Mouse (Mus musculus) neural tube, embryonic 14.5 days (tissue): ENCODE measurements around the gene Myo16. TPM values are rescaled to one million over a fixed set of nuclear protein-coding genes. Genes with fewer than 3 reads are reported as not detected.

ENCODE experiments used
- ATAC-seq: fragments of 200-750 bp; cut with Nextera tagmentation; 2 replicates; pipeline ENCODE4 v1.8.0; 2017; ENCODE audit warnings: low read depth, mild to moderate bottlenecking, moderate TSS enrichment, moderate library complexity
- H3K27ac ChIP-seq: fragments of 300-500 bp; sonication (generic); 2 replicates; pipeline ENCODE4 v1.5.1; 2014; ENCODE audit warnings: low read depth, mild to moderate bottlenecking, control low read depth, low read length, moderate library complexity, mixed read lengths
- H3K27me3 ChIP-seq: fragments of 300-500 bp; sonication (generic); 2 replicates; pipeline ENCODE4 v1.6.1; 2014; ENCODE audit warnings: low read length; ENCODE audit not compliant: control insufficient read depth, insufficient read depth
- H3K36me3 ChIP-seq: fragments of 300-500 bp; sonication (generic); 2 replicates; pipeline ENCODE4 v1.6.1; 2014; ENCODE audit warnings: low read length, mixed read lengths; ENCODE audit not compliant: control insufficient read depth, insufficient read depth
- H3K4me1 ChIP-seq: fragments of 300-500 bp; sonication (generic); 2 replicates; pipeline ENCODE4 v1.6.1; 2014; ENCODE audit warnings: low read length; ENCODE audit not compliant: control insufficient read depth, insufficient read depth
- H3K4me2 ChIP-seq: fragments of 300-500 bp; sonication (generic); 2 replicates; pipeline ENCODE4 v1.6.1; 2014; ENCODE audit warnings: mild to moderate bottlenecking, low read depth, low read length, control low read depth
- H3K4me3 ChIP-seq: fragments of 300-500 bp; sonication (generic); 2 replicates; pipeline ENCODE4 v1.5.1; 2014; ENCODE audit warnings: low read depth, low read length, control low read depth, mixed read lengths
- H3K9ac ChIP-seq: fragments of 300-500 bp; sonication (generic); replicated peaks from 2 replicates; pipeline ENCODE4 v1.6.1; 2014; ENCODE audit warnings: low read depth, mild to moderate bottlenecking, control low read depth, low read length, mixed read lengths
- H3K9me3 ChIP-seq: fragments of 300-500 bp; sonication (generic); 2 replicates; pipeline ENCODE4 v1.6.1; 2016; ENCODE audit warnings: low read length; ENCODE audit not compliant: control insufficient read depth
- WGBS: fragments of 180-500 bp; shearing (Covaris S2); extraction: QIAGEN DNeasy Blood & Tissue Kit; methylation state at CpG from one replicate; pipeline ENCODE4 v1.1.7; 2014; 5-methylcytosine and 5-hydroxymethylcytosine counted together
- polyA plus RNA-seq: library from polyadenylated mRNA; unstranded; fragments of >200 nt; fragmentation: Nextera tagmentation; extraction: Ambion mirVana; gene quantifications from 2 replicates; pipeline ENCODE4 v1.2.1, GENCODE M21; 2014

Myo16 gene
- polyA plus RNA-seq, 1 experiment from 2014 or later = 11.8 TPM

DNA sequence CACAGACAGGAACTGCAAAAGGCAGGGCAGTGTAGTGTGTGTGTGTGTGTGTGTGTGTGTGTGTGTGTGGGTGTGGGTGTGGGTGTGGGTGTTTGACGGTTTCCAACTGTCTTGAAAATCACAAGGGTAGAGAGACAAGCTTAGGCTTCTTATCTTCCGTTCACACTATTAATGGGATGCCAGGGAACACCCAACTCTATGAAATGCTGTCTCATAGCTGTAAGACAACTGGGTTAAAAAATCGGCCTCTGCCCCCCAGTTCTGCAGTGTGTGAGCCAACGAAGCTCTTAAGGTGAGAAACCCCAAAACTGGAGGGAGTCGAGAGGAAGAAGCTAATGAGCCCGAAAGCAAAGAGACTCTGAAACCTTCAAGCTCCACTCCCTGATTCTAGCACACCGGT, 487.1 kb downstream of the Myo16 start:
- H3K4me3 ChIP-seq = no peak overlapping the region
- no peaks in the 10 kb centered on the region for H3K9me3 ChIP-seq
- no peak for ATAC-seq
- H3K9ac ChIP-seq = no peak overlapping the region
- no peaks in the 10 kb centered on the region for H3K27me3 ChIP-seq
- H3K27ac ChIP-seq = no peak overlapping the region
- no peaks in the 10 kb centered on the region; the same call in 1 of the 2 replicates for H3K4me1 ChIP-seq
- WGBS = 87% methylated on average over 7 of the region's 7 CpGs
- H3K36me3 ChIP-seq = no peaks in the 10 kb centered on the region
- H3K4me2 ChIP-seq = no peak overlapping the region

DNA sequence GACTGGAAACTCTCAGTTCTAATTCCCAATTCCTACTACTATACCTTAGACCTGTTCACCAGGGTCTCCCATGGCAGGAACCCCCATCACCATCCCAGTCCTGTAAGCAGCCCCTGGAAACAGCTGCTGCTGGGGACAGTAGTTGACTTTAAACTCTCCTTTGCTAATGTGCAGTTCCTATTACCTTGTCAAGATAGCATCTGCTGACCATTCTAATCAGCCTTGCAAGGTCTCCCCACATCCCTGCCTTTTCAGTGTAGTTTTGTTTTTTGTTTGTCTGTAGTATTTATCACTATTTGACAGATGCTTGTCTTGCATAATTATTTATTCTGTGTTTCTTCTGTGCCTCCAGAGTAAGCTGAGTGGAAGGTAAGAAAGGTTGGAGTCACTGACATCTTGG, 487.6 kb downstream of the Myo16 start:
- ATAC-seq = no peak

DNA sequence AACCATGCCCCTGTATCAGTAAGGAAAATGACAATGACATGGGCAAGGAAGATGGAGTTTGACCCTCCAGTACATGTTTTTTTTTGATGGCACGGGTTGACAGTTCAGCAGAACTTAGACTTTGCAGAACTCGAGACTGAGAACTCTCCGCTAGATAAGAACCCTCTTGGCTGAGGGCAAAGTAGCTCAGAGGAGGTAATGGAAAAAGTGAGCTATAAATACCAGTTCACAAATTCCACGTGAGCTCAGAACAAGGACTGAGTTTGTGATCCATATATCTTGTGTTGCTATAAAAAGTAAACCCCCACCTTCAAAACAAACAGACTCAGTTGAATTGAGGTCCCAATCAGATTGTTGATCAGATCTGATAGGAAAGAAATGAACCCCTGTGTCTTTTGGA, 489.5 kb downstream of the Myo16 start:
- H3K9me3 ChIP-seq = no peaks in the 10 kb centered on the region
- no peaks in the 10 kb centered on the region; the same call in 1 of the 2 replicates for H3K4me1 ChIP-seq
- H3K4me3 ChIP-seq = no peak overlapping the region
- no peak for ATAC-seq
- H3K4me2 ChIP-seq = no peak overlapping the region
- H3K27ac ChIP-seq = no peak overlapping the region
- no peaks in the 10 kb centered on the region for H3K27me3 ChIP-seq
- no peak overlapping the region for H3K9ac ChIP-seq
- no peaks in the 10 kb centered on the region for H3K36me3 ChIP-seq
- 94% methylated on average over 4 of the region's 4 CpGs for WGBS

More for the DNA sequence above, 487.6 kb downstream of the Myo16 start:
- Histone ChIP-seq H3K4me2 (no peak overlapping the region), H3K27ac (no peak overlapping the region), H3K9ac (no peak overlapping the region), H3K9me3 (no peaks in the 10 kb centered on the region), H3K4me1 (no peaks in the 10 kb centered on the region; the same call in 1 of the 2 replicates), H3K27me3 (no peaks in the 10 kb centered on the region), H3K36me3 (no peaks in the 10 kb centered on the region), H3K4me3 (no peak overlapping the region)

DNA sequence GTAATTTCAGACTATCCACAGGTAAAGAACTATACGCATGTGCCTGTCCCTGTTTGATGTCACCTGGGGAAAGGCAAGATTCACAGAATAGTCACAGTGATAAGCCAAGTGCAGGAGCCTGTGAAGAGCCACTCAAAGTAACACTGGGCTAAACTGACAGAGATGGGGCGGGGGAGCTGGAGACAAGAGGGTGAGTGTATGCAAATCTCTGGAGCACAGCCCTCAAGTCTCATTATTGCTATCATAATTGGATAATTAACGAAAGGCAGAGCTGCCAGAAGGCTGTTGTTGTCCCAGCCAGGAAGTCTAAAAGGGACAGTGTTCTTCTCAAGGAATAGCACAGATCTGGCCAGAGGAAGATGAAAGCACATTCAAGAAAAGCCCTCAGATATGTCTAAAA, 490.8 kb downstream of the Myo16 start:
- ATAC-seq = no peak
- no peaks in the 10 kb centered on the region for H3K27me3 ChIP-seq
- H3K9ac ChIP-seq = no peak overlapping the region
- H3K27ac ChIP-seq = no peak overlapping the region
- no peaks in the 10 kb centered on the region; the same call in 1 of the 2 replicates for H3K4me1 ChIP-seq
- 51% methylated on average over 3 of the region's 3 CpGs for WGBS
- no peaks in the 10 kb centered on the region for H3K36me3 ChIP-seq
- H3K9me3 ChIP-seq = no peaks in the 10 kb centered on the region
- H3K4me3 ChIP-seq = no peak overlapping the region
- H3K4me2 ChIP-seq = no peak overlapping the region

DNA sequence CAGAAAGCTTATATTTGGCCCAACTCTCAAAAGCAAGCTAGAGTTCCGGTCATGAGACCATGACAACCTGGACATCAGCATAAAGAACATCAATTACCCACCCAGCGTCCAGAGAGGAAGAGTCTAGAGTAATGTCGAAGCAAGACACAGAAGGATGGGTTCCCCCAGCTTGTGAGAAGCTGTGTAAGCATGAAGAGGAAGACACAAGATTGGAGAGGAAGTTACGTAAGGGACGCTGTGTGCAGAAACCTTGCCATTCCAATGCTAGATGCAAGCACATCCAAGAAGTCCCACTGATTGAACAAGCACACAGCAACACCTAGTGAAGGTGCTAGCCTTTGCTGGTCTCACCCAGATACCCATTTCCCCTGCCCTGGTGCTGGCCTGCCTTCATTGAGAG, 492.0 kb downstream of the Myo16 start:
- no peak overlapping the region for H3K4me3 ChIP-seq
- ATAC-seq = no peak

DNA sequence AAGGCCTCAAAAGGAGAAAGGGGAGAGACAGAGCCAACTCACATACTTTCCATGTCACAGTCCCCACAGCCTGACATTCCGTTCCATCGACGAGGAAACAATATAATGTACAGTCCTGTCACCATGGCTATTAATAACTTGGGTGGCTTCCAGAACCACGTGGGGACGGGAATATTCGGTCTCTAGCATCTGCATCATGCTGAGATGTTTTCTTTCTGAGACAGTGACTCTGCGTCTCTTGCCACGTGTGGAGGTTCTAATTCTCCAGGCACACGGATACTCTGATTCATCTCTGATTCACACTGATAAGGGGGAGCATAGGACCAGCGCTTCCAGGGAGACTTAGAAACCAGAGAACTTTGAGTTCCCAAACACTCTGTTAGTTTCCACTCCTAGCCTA, 492.8 kb downstream of the Myo16 start:
- no peaks in the 10 kb centered on the region for H3K9me3 ChIP-seq
- ATAC-seq = no peak
- H3K4me3 ChIP-seq = no peak overlapping the region
- H3K27ac ChIP-seq = no peak overlapping the region
- 43% methylated on average over 10 of the region's 10 CpGs for WGBS
- no peaks in the 10 kb centered on the region; the same call in 1 of the 2 replicates for H3K4me1 ChIP-seq
- H3K36me3 ChIP-seq = no peaks in the 10 kb centered on the region
- H3K27me3 ChIP-seq = no peaks in the 10 kb centered on the region
- no peak overlapping the region for H3K4me2 ChIP-seq
- H3K9ac ChIP-seq = no peak overlapping the region

More for the DNA sequence above, 492.0 kb downstream of the Myo16 start:
- Histone ChIP-seq H3K36me3 (no peaks in the 10 kb centered on the region), H3K27me3 (no peaks in the 10 kb centered on the region), H3K4me2 (no peak overlapping the region), H3K4me1 (no peaks in the 10 kb centered on the region; the same call in 1 of the 2 replicates), H3K27ac (no peak overlapping the region), H3K9me3 (no peaks in the 10 kb centered on the region), H3K9ac (no peak overlapping the region)
- 90% methylated on average over 5 of the region's 5 CpGs for WGBS

DNA sequence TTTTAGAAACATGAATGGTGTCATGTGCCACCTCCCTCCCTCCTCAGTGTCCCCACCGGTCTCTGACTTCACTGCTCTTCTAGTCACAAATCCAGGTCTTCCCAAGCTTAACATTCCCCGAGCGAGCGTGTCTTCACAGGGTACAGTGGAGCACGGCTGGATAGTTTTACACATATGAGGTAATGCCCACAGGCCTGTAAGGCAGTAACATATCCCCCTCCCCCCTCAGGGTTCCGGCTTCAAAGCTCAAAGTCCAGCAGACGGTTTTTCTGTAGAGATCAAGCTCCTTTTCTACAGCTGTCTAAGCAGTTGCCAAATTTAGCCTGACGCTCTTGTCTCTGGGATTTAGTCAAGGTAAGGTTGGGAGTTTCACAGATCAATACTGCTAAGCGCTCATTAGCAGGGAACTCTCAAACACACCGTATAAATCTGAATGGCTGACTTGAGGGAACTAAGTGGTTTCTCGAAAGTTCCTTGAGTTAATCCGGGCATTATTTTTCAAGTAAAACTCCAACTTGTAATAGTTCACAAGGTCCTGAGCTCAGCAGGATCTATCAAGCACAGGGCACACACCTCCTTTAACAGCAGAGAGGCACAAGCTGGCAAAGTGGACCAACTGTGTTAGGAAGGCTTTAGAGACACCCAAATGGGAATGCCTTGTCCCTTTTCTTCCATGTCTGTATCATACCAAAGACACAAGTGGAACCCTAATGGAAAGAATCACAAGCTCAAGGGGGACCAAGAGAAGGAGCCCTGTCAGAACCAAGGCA, 498.0 kb downstream of the Myo16 start:
- H3K4me1 ChIP-seq = no peaks in the 10 kb centered on the region
- no peak for ATAC-seq

DNA sequence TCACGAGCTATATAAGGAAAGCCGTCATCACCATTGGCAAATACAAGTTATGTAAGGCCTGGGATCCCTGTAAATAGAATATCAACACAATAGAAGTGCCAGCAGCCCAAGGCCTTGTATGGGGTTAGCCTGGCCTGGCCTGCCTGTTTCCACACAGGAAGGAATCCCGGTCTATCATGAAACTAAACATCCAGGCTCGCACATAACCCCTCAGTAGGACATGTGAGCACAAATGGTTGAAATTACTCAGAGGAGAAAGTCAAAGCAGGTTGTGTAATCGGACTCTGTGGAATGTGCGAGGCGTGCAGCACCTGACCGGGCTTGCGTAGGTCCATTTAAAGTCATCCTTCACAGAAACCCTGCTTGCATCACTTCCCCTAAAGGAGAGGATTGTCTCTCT, 499.6 kb downstream of the Myo16 start:
- 89% methylated on average over 9 of the region's 9 CpGs for WGBS

More for the DNA sequence above, 498.0 kb downstream of the Myo16 start:
- Histone ChIP-seq H3K36me3 (no peaks in the 10 kb centered on the region), H3K27me3 (no peaks in the 10 kb centered on the region), H3K4me3 (no peak overlapping the region), H3K9me3 (no peaks in the 10 kb centered on the region), H3K4me2 (no peak overlapping the region), H3K27ac (no peak overlapping the region), H3K9ac (no peak overlapping the region)
- 90% methylated on average over 12 of the region's 12 CpGs for WGBS

DNA sequence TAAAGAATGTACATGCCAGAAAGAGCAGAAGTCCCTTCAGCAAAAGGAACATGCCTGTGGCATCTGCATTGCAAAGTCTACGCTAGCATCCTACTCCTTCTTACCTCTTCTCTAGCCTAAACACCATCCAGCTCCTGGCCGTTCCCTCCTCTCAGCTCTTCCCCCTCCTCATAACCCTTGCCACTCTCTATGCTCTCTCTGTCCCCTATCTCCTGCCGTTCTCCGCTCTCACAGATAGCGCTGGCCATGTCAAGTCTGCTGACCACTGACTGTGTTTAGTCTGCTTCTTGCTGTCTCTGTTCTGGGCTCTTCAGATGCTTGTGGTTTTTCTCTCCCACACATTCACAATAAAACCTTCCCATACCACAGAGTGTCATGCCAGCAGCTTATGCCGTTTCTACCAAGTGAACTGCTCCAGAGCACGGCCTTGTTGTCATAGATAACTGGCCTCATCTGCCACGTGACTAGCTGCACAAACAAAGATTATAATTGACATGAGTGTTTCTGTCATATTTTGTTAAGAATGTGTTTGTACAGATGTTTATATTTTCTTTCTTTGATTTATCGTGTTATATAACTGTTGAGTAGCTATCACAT, 501.3 kb downstream of the Myo16 start:
- 88% methylated on average over 9 of the region's 9 CpGs for WGBS
- no peak for ATAC-seq
- no peaks in the 10 kb centered on the region for H3K27me3 ChIP-seq
- no peak overlapping the region for H3K4me2 ChIP-seq
- H3K4me3 ChIP-seq = no peak overlapping the region
- no peak overlapping the region for H3K9ac ChIP-seq
- no peaks in the 10 kb centered on the region for H3K4me1 ChIP-seq
- H3K9me3 ChIP-seq = no peaks in the 10 kb centered on the region
- no peak overlapping the region for H3K27ac ChIP-seq
- no peaks in the 10 kb centered on the region for H3K36me3 ChIP-seq

More for the DNA sequence above, 499.6 kb downstream of the Myo16 start:
- no peaks in the 10 kb centered on the region for H3K27me3 ChIP-seq
- no peaks in the 10 kb centered on the region for H3K9me3 ChIP-seq
- no peaks in the 10 kb centered on the region for H3K36me3 ChIP-seq
- H3K9ac ChIP-seq = no peak overlapping the region
- H3K4me1 ChIP-seq = no peaks in the 10 kb centered on the region
- no peak overlapping the region for H3K4me2 ChIP-seq
- no peak for ATAC-seq
- no peak overlapping the region for H3K27ac ChIP-seq
- no peak overlapping the region for H3K4me3 ChIP-seq
